Mouse (Mus musculus) cortical plate, adult 2 months (tissue): ENCODE measurements around the gene Acad10.

Experiments used
- CTCF ChIP-seq: fragments of 200-500 bp; IDR thresholded peaks from 2 replicates; pipeline ENCODE4 v1.5.1; 2011; ENCODE audit warnings: mild to moderate bottlenecking, control low read depth, low read length; ENCODE audit not compliant: insufficient read depth; ENCODE audit errors: extremely low read depth
- POLR2A ChIP-seq: fragments of 200-500 bp; IDR thresholded peaks from 2 replicates; pipeline ENCODE4 v1.6.1; 2011; ENCODE audit warnings: mild to moderate bottlenecking, low read length, control low read depth; ENCODE audit not compliant: insufficient read depth; ENCODE audit errors: extremely low read depth

DNA sequence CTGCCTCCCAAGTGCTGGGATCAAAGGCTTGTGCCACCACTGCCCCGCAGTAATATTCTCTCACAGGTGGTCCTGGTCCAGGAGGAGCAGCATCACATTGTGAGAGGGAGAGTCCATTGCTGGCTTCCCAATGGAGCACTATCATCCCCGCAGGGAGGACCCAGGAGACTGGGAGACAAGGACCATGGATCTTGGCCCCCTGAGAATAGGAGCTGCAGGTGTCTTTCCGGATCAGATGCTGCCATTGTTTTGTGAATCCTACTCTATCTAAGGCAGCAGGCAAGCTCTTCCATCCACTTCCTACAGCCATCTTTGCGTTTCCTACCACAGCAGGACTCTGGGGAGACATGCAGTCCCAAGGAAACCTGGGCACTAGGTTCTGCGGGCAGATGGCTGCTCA is 74.6 kb downstream of the Acad10 start:
- TF ChIP-seq CTCF (no peak), POLR2A (no peak)
